Mouse (Mus musculus) heart, embryonic 11.5 days (tissue): ENCODE measurements at regions not wholly inside any gene's neighbourhood (a gene's known extent, or its start where the extent isn't known, plus 50 kb on each side); places are given as distances from the start of the nearest gene placed in this dataset.

Experiments used
- ATAC-seq: fragments of 200-750 bp; cut with Nextera tagmentation; replicated peaks from 2 replicates; pipeline ENCODE4 v1.8.0; 2017; ENCODE audit warnings: moderate library complexity; ENCODE audit not compliant: insufficient number of reproducible peaks, low FRiP score, low TSS enrichment
- H3K27ac ChIP-seq: fragments of 300-500 bp; sonication (generic); 2 replicates; pipeline ENCODE4 v1.5.1; 2014; ENCODE audit warnings: mild to moderate bottlenecking, low read depth, low read length
- H3K27me3 ChIP-seq: fragments of 300-500 bp; sonication (generic); 2 replicates; pipeline ENCODE4 v1.6.1; 2014; ENCODE audit warnings: mild to moderate bottlenecking, low read length, mixed read lengths; ENCODE audit not compliant: control insufficient read depth, insufficient read depth
- H3K36me3 ChIP-seq: fragments of 300-500 bp; sonication (generic); 2 replicates; pipeline ENCODE4 v1.6.1; 2014; ENCODE audit warnings: mild to moderate bottlenecking, low read length, moderate library complexity, mixed read lengths; ENCODE audit not compliant: control insufficient read depth, insufficient read depth
- H3K4me1 ChIP-seq: fragments of 300-500 bp; sonication (generic); 2 replicates; pipeline ENCODE4 v1.6.1; 2014; ENCODE audit warnings: low read length; ENCODE audit not compliant: control insufficient read depth, insufficient read depth
- H3K4me2 ChIP-seq: fragments of 300-500 bp; sonication (generic); 2 replicates; pipeline ENCODE4 v1.6.1; 2014; ENCODE audit warnings: mild to moderate bottlenecking, moderate library complexity
- H3K4me3 ChIP-seq: fragments of 300-500 bp; sonication (generic); 2 replicates; pipeline ENCODE4 v1.5.1; 2014; ENCODE audit warnings: low read depth, low read length
- H3K9ac ChIP-seq: fragments of 300-500 bp; sonication (generic); 2 replicates; pipeline ENCODE4 v1.6.1; 2014; ENCODE audit warnings: mild to moderate bottlenecking, low read depth, low read length, moderate library complexity
- H3K9me3 ChIP-seq: fragments of 300-500 bp; sonication (generic); replicated peaks from 2 replicates; pipeline ENCODE4 v1.6.1; 2016; ENCODE audit warnings: low read length; ENCODE audit not compliant: control insufficient read depth
- WGBS: fragments of 180-500 bp; shearing (Covaris S2); extraction: QIAGEN DNeasy Blood & Tissue Kit; methylation state at CpG from one replicate; pipeline ENCODE4 v1.1.7; 2014; ENCODE audit not compliant: insufficient replicate concordance; 5-methylcytosine and 5-hydroxymethylcytosine counted together

GRCm38 (mm10) chr3:36786581-36786980 is 76.3 kb upstream of the 4932438A13Rik start:
- no peak for ATAC-seq
- WGBS: 66% methylated on average over 5 of the region's 5 CpGs
- no peaks in the 10 kb centered on the region for H3K27me3 ChIP-seq

GRCm38 (mm10) chr3:36790245-36790644 is 72.7 kb upstream of the 4932438A13Rik start:
- no peak overlapping the region for H3K4me3 ChIP-seq
- H3K36me3 ChIP-seq: no peaks in the 10 kb centered on the region
- no peak overlapping the region for H3K27ac ChIP-seq
- H3K4me1 ChIP-seq: no peaks in the 10 kb centered on the region
- WGBS: 64% methylated on average over 4 of the region's 4 CpGs
- ATAC-seq: no peak
- H3K4me2 ChIP-seq: no peak overlapping the region
- H3K9me3 ChIP-seq: no peaks in the 10 kb centered on the region
- no peaks in the 10 kb centered on the region for H3K27me3 ChIP-seq
- no peak overlapping the region for H3K9ac ChIP-seq

More at GRCm38 (mm10) chr3:36786581-36786980, 76.3 kb upstream of the 4932438A13Rik start:
- H3K9ac ChIP-seq: no peak overlapping the region
- no peak overlapping the region for H3K4me3 ChIP-seq
- no peaks in the 10 kb centered on the region for H3K4me1 ChIP-seq
- H3K4me2 ChIP-seq: no peak overlapping the region
- H3K27ac ChIP-seq: no peak overlapping the region
- H3K36me3 ChIP-seq: no peaks in the 10 kb centered on the region
- H3K9me3 ChIP-seq: no peaks in the 10 kb centered on the region

DNA sequence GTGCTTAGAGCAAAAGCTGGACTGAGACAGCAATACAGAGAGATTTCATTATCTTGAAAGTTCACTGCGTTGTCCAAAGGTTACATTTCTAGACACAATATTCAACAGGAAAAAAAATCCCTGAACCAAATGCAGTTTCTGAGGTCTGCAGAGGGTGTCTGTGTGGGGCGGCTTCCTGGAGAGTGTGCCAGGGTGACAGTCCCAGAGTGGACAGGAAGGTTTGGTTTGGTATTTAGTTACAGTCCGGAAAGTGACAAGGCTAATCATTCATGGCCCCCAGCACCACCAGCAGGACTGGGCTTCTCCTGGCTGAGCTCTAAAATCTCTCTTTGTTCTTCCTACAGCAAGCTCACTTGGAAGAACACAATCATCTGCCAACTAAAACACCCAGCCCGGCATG is 65.9 kb upstream of the 4932438A13Rik start:
- Histone ChIP-seq H3K27ac (no peak overlapping the region), H3K9ac (no peak overlapping the region), H3K36me3 (no peaks in the 10 kb centered on the region), H3K9me3 (no peaks in the 10 kb centered on the region), H3K4me3 (no peak overlapping the region), H3K4me2 (no peak overlapping the region), H3K27me3 (no peaks in the 10 kb centered on the region), H3K4me1 (no peaks in the 10 kb centered on the region)
- 47% methylated on average over 4 of the region's 4 CpGs for WGBS
- no peak for ATAC-seq

GRCm38 (mm10) chr3:36798160-36798823 is 64.6 kb upstream of the 4932438A13Rik start:
- 61% methylated on average over 13 of the region's 13 CpGs for WGBS
- no peak overlapping the region for H3K27ac ChIP-seq
- H3K4me1 ChIP-seq: no peaks in the 10 kb centered on the region
- H3K27me3 ChIP-seq: no peaks in the 10 kb centered on the region
- ATAC-seq: no peak
- H3K36me3 ChIP-seq: no peaks in the 10 kb centered on the region
- no peaks in the 10 kb centered on the region for H3K9me3 ChIP-seq
- no peak overlapping the region for H3K4me3 ChIP-seq
- H3K9ac ChIP-seq: no peak overlapping the region
- no peak overlapping the region for H3K4me2 ChIP-seq

- Histone ChIP-seq H3K4me2 (no peak overlapping the region), H3K9ac (no peak overlapping the region), H3K4me1 (no peaks in the 10 kb centered on the region), H3K27me3 (no peaks in the 10 kb centered on the region), H3K9me3 (no peaks in the 10 kb centered on the region), H3K27ac (no peak overlapping the region), H3K4me3 (no peak overlapping the region), H3K36me3 (no peaks in the 10 kb centered on the region)
- WGBS: 78% methylated on average over 5 of the region's 5 CpGs
- no peak for ATAC-seq
Measured at GRCm38 (mm10) chr3:36810528-36810927, 52.4 kb upstream of the 4932438A13Rik start.
